Mouse (Mus musculus): ENCODE measurements around the gene Skap2.

DNA sequence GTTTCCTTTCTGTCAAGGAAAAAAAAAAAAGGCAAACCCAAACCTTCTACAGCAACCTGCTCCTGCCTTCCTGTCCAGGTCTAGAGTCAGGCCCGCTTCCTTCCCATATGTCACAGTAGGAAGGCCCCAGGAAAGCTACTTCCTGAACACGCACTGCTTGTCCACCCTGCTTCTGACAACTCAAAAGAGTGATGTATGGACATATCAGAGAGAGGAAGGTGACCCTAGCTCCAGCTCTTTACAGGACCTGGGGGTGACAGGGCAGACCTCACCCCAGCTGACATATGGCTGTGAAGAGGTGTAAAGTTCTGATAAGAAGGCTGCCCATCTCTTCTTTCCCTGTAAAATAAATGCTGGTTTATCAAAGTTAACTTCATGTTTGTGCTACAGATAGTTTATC is 133.8 kb downstream of the Skap2 start:
- TF ChIP-seq CTCF (IDR thresholded peaks at IDR 0.05; ENCODE audit: borderline replicate concordance, control insufficient read depth, extremely low read depth, insufficient read depth, low read length, poor library complexity) (no peak), POLR2A (IDR thresholded peaks at IDR 0.05; ENCODE audit: control insufficient read depth, extremely low read depth, insufficient read depth, low read length, poor library complexity) (no peak)

Measured in thymus, adult 2 months (tissue).